Mouse (Mus musculus): ENCODE data around the gene Slc25a10.

DNA sequence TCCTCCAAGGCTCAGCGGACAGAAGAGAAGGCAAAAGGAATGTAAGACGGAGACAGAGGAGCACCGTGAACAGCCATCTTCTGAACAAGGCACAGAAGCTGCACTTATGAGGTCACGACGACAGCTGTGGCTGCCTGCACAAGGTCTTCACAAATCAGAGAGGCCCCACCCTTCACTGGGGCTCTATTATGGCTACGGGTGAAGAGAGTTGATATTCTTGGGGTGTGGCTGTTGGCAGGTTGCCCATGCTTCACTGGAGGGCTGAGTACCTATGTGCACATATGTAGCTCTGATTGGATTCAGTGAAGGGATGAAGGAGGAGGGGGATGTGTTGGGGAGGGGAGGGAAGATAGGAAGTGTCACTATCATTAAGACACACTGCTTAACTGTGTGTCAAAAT is 26.9 kb downstream of the Slc25a10 start:
- no peak for TF ChIP-seq CTCF (IDR thresholded peaks at IDR 0.05; ENCODE audit: borderline replicate concordance, insufficient read depth, low read length)
- no peak for TF ChIP-seq POLR2A (IDR thresholded peaks at IDR 0.05; ENCODE audit: low read depth, low read length)
